Comparison of ENCODE assay signal across 8 mouse cellular contexts in the genomic region with DNA sequence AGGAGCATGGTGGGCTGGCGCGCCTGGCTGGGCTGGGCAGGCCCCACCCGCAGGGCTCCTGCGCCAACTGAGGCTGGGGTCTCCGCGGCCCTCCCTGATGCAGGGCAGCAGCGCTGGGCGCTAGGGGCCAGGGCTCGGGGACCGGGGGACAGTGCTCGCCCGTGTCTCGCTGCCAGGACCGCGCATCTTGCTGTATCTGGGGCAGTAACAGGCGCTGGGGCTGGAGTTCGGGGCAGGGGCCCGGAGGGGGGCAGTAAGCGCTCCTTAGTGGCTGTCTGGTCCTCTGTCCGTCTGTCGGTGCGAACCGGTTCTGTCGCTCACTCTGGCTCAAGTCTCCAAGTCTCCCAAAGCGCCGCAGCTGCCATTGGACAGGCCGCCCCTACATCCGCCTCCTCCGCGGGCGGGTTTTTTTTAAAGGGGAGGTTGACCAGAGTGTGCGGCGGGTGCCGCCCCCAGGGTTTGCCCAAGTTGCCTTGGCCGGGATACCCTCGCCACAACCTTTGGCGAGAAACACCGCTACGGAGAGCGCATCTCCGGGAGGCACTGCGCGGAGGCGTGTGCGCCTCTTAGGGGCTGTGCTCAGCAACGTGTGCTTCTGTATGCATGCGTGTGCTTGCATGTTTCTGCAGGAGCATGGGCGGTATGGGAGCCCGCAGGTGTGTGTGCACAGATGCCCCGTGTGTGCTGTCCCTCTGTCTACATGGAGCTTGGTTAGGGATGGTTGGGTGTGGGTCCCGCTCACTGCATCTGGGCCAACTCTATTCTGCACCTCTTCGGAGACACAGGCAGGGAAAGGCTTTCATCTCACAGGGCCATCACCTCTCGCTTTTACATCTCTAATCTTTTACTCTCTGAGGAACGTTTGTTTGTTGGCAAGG. TPM values are rescaled to one million over a fixed set of nuclear protein-coding genes. Genes with fewer than 3 reads are reported as not detected.
DNase-seq lines count a peak whose midpoint lies in the region; ATAC-seq and TF ChIP-seq lines count a peak whose summit lies in the region.

No protein-coding gene starts in this region.

- H3K4me1 ChIP-seq in heart, embryonic 11.5 days (ENCODE audit: control insufficient read depth, insufficient read depth, low read length), result peaks cover 21% of the 10 kb centered on the region
- peaks cover 14% of the 10 kb centered on the region for H3K4me1 ChIP-seq in limb, embryonic 14.5 days (ENCODE audit: control insufficient read depth, insufficient read depth, low read length)
- peaks cover 43% of the 10 kb centered on the region for H3K4me1 ChIP-seq in stomach, embryonic 15.5 days

- H3K36me3 ChIP-seq in heart, embryonic 11.5 days (ENCODE audit: control insufficient read depth, insufficient read depth, low read length), result no peaks in the 10 kb centered on the region
- H3K36me3 ChIP-seq in limb, embryonic 14.5 days (ENCODE audit: control insufficient read depth, insufficient read depth, low read length), result no peaks in the 10 kb centered on the region
- no peaks in the 10 kb centered on the region for H3K36me3 ChIP-seq in stomach, embryonic 15.5 days

- 2% methylated on average over 53 of the region's 54 CpGs for WGBS in heart, embryonic 11.5 days (ENCODE audit: insufficient replicate concordance)
- WGBS in limb, embryonic 14.5 days, result 2% methylated on average over 48 of the region's 54 CpGs
- WGBS in stomach, embryonic 15.5 days, result 2% methylated on average over 54 of the region's 54 CpGs

- H3K27me3 ChIP-seq in heart, embryonic 11.5 days (ENCODE audit: control insufficient read depth, insufficient read depth, low read length), result peaks cover 100% of the 10 kb centered on the region
- H3K27me3 ChIP-seq in limb, embryonic 14.5 days (ENCODE audit: control insufficient read depth, insufficient read depth, low read length), result peaks cover 89% of the 10 kb centered on the region
- peaks cover 98% of the 10 kb centered on the region for H3K27me3 ChIP-seq in stomach, embryonic 15.5 days (replicated peaks)

- peak overlapping the region; percentile 29 for H3K4me3 ChIP-seq in heart, embryonic 11.5 days (ENCODE audit: low read depth, low read length)
- peak overlapping the region; percentile 32 for H3K4me3 ChIP-seq in limb, embryonic 14.5 days (replicated peaks; ENCODE audit: low read length)
- H3K4me3 ChIP-seq in stomach, embryonic 15.5 days (replicated peaks), result peak overlapping the region; percentile 23

- ATAC-seq in heart, embryonic 11.5 days (replicated peaks; ENCODE audit: insufficient number of reproducible peaks, low FRiP score, low TSS enrichment), result no peak
- ATAC-seq in limb, embryonic 14.5 days (ENCODE audit: low FRiP score, low read depth), result no peak
- ATAC-seq in stomach, embryonic 15.5 days (ENCODE audit: insufficient read depth, low FRiP score, low read depth), result no peak
- no peak for ATAC-seq in granulocyte monocyte progenitor cell, adult 5-6 weeks (replicated peaks; ENCODE audit: poor library complexity, severe bottlenecking)

- no peak for DNase-seq in heart, postnatal 36 days
- DNase-seq in right cerebral cortex, postnatal 10 days (ENCODE audit: low spot score in 2 of 2), result peak; percentile 67
- no peak for DNase-seq in right cerebral cortex, postnatal 14 days
- DNase-seq in limb, embryonic 14.5 days (ENCODE audit: low spot score), result no peak
- no peak for DNase-seq in layer of hippocampus, adult 8-10 months (ENCODE audit: low spot score in 2 of 2)

- no peak for TF ChIP-seq POLR2A in limb, embryonic 14.5 days (IDR thresholded peaks at IDR 0.05; ENCODE audit: borderline replicate concordance, extremely low read depth, insufficient read depth, insufficient read length)

- intact Hi-C loops in heart, postnatal 36 days (cut with DNase I), result no loop called here

- H3K9me3 ChIP-seq in heart, embryonic 11.5 days (replicated peaks; ENCODE audit: control insufficient read depth, low read length), result no peaks in the 10 kb centered on the region
- no peaks in the 10 kb centered on the region for H3K9me3 ChIP-seq in limb, embryonic 14.5 days (ENCODE audit: control insufficient read depth, low read length)
- no peaks in the 10 kb centered on the region for H3K9me3 ChIP-seq in stomach, embryonic 15.5 days

- no peak overlapping the region for H3K27ac ChIP-seq in heart, embryonic 11.5 days (ENCODE audit: low read depth, low read length)
- no peak overlapping the region for H3K27ac ChIP-seq in limb, embryonic 14.5 days (replicated peaks; ENCODE audit: low read depth, low read length)
- H3K27ac ChIP-seq in stomach, embryonic 15.5 days, result no peak overlapping the region

- H3K9ac ChIP-seq in heart, embryonic 11.5 days (ENCODE audit: low read depth, low read length), result no peak overlapping the region
- H3K9ac ChIP-seq in limb, embryonic 14.5 days (ENCODE audit: low read depth, low read length, severe bottlenecking), result peak overlapping the region; percentile 31; the same call in 1 of the 2 replicates
- H3K9ac ChIP-seq in stomach, embryonic 15.5 days, result no peak overlapping the region

- peak overlapping the region; percentile 59 for H3K4me2 ChIP-seq in heart, embryonic 11.5 days
- peak overlapping the region; percentile 49 for H3K4me2 ChIP-seq in limb, embryonic 14.5 days (replicated peaks; ENCODE audit: low read depth, low read length, severe bottlenecking)
- peak overlapping the region; percentile 46 for H3K4me2 ChIP-seq in stomach, embryonic 15.5 days

RNA-seq across cellular contexts. Expression of a gene that starts 4.5 kb away (rescaled TPM):
- polyA plus RNA-seq in heart, embryonic 11.5 days (2014; fragmentation: Nextera tagmentation; extraction: Ambion mirVana), result 0.52 and 1.5 TPM in 2 replicates
- under 1 TPM; 0.11 to 0.25 TPM for total RNA-seq in heart, postnatal 36 days (2021)
- 22.4 and 24.7 TPM in 2 replicates for polyA plus RNA-seq in limb, embryonic 14.5 days (2012; rRNA removed)
- 40.0 and 46.0 TPM in 2 replicates for polyA plus RNA-seq in limb, embryonic 14.5 days (2014; fragmentation: Nextera tagmentation; extraction: Ambion mirVana)
- polyA plus RNA-seq in stomach, embryonic 15.5 days (2015; fragmentation: Nextera tagmentation; extraction: Ambion mirVana), result 3.7 and 3.8 TPM in 2 replicates
- 10 to 100 TPM; 45.9 to 52.4 (median 49.1) TPM for total RNA-seq in layer of hippocampus, adult 8-10 months (2022)
- total RNA-seq in granulocyte monocyte progenitor cell, adult 5-6 weeks (2014; fragmentation: Nextera tagmentation), result not detected in 2 replicates
- not detected in 2 replicates for total RNA-seq in granulocyte monocyte progenitor cell, adult 5-6 weeks (2017)

Comparison
In these comparisons a context has a peak if more than half of its experiments do, and no peak if none do; other contexts are left out.
1. DNase-seq: peak in right cerebral cortex, postnatal 10 days (2 of 2); none in heart, postnatal 36 days (0 of 2), right cerebral cortex, postnatal 14 days (single experiment), limb, embryonic 14.5 days (single experiment) and layer of hippocampus, adult 8-10 months (0 of 2).
2. RNA of a gene that starts 4.5 kb away (total RNA-seq): 45.9 to 52.4 TPM in layer of hippocampus, adult 8-10 months; 0.11 to 0.25 TPM in heart, postnatal 36 days and not detected in granulocyte monocyte progenitor cell, adult 5-6 weeks; every median in the first group is over 10 times any median in the second.
3. Peak in every context shown above with its lines, with median percentiles within 50 percentile points of each other: H3K4me2 ChIP-seq and H3K4me3 ChIP-seq.